Mouse (Mus musculus): ENCODE results near the gene Hoxa11. TPM values are rescaled to one million over a fixed set of nuclear protein-coding genes. Genes with fewer than 3 reads are reported as not detected.

Gene Hoxa11
- polyA plus RNA-seq, 1 experiment from 2014 or later, result 6.0 TPM

GRCm38 (mm10) chr6:52260654-52261575 lies 15.3 kb upstream of the Hoxa11 start, which contains the start of gene Hoxa13:
TSS of gene Hoxa13 (minus strand) at chr6:52260880.
- Histone ChIP-seq H3K4me2 (ENCODE audit: low read depth) (peak within 1 kb of the TSS; percentile 48), H3K9ac (ENCODE audit: low read length) (no peak within 1 kb of the TSS), H3K36me3 (ENCODE audit: control insufficient read depth, insufficient read depth, low read length) (no peaks in the 10 kb centered on the region), H3K4me3 (ENCODE audit: low read depth, low read length) (peak within 1 kb of the TSS; percentile 26), H3K9me3 (ENCODE audit: control insufficient read depth, low read length) (no peaks in the 10 kb centered on the region), H3K4me1 (ENCODE audit: control insufficient read depth, insufficient read depth, low read length) (peaks cover 8% of the 10 kb centered on the region), H3K27me3 (ENCODE audit: control insufficient read depth, insufficient read depth, low read length) (peaks cover 92% of the 10 kb centered on the region), H3K27ac (ENCODE audit: low read depth, low read length) (no peak within 1 kb of the TSS)
- DNase-seq (ENCODE audit: low spot score) (peak; percentile 49), ATAC-seq (ENCODE audit: insufficient read depth, low FRiP score, low TSS enrichment) (peak; percentile 53; the same call in 1 of the 2 replicates)
- WGBS, result 0% methylated on average over 26 of the region's 72 CpGs

- ATAC-seq (ENCODE audit: insufficient read depth, low FRiP score, low TSS enrichment) (no peak), DNase-seq (ENCODE audit: low spot score) (peak; percentile 56)
- 0% methylated on average over 39 of the region's 39 CpGs for WGBS
- peaks cover 8% of the 10 kb centered on the region for H3K4me1 ChIP-seq (ENCODE audit: control insufficient read depth, insufficient read depth, low read length)
- no peaks in the 10 kb centered on the region for H3K36me3 ChIP-seq (ENCODE audit: control insufficient read depth, insufficient read depth, low read length)
- no peaks in the 10 kb centered on the region for H3K9me3 ChIP-seq (ENCODE audit: control insufficient read depth, low read length)
- no peak overlapping the region for H3K9ac ChIP-seq (ENCODE audit: low read length)
- H3K4me3 ChIP-seq (ENCODE audit: low read depth, low read length), result peak overlapping the region; percentile 26
- H3K27ac ChIP-seq (ENCODE audit: low read depth, low read length), result no peak overlapping the region
- H3K4me2 ChIP-seq (ENCODE audit: low read depth), result peak overlapping the region; percentile 48
- H3K27me3 ChIP-seq (ENCODE audit: control insufficient read depth, insufficient read depth, low read length), result peaks cover 92% of the 10 kb centered on the region
Observed at GRCm38 (mm10) chr6:52259811-52260261, 14.2 kb upstream of the Hoxa11 start.

- peak overlapping the region; percentile 26; the same call in 1 of the 2 replicates for H3K4me3 ChIP-seq (ENCODE audit: low read depth, low read length)
- H3K27ac ChIP-seq (ENCODE audit: low read depth, low read length), result no peak overlapping the region
- H3K9me3 ChIP-seq (ENCODE audit: control insufficient read depth, low read length), result no peaks in the 10 kb centered on the region
- H3K36me3 ChIP-seq (ENCODE audit: control insufficient read depth, insufficient read depth, low read length), result no peaks in the 10 kb centered on the region
- no peak overlapping the region for H3K4me2 ChIP-seq (ENCODE audit: low read depth)
- no peak overlapping the region for H3K9ac ChIP-seq (ENCODE audit: low read length)
- under 1% methylated on average over 24 of the region's 25 CpGs for WGBS
- DNase-seq (ENCODE audit: low spot score) (peak; percentile 63), ATAC-seq (ENCODE audit: insufficient read depth, low FRiP score, low TSS enrichment) (no peak)
- H3K27me3 ChIP-seq (ENCODE audit: control insufficient read depth, insufficient read depth, low read length), result peaks cover 89% of the 10 kb centered on the region
- peaks cover 8% of the 10 kb centered on the region for H3K4me1 ChIP-seq (ENCODE audit: control insufficient read depth, insufficient read depth, low read length)
Observed at GRCm38 (mm10) chr6:52259081-52259790, 13.6 kb upstream of the Hoxa11 start.

GRCm38 (mm10) chr6:52256956-52257355 lies 11.3 kb upstream of the Hoxa11 start:
- Histone ChIP-seq H3K9ac (ENCODE audit: low read length) (no peak overlapping the region), H3K9me3 (ENCODE audit: control insufficient read depth, low read length) (no peaks in the 10 kb centered on the region), H3K36me3 (ENCODE audit: control insufficient read depth, insufficient read depth, low read length) (no peaks in the 10 kb centered on the region), H3K4me1 (ENCODE audit: control insufficient read depth, insufficient read depth, low read length) (peaks cover 8% of the 10 kb centered on the region), H3K4me2 (ENCODE audit: low read depth) (no peak overlapping the region), H3K27me3 (ENCODE audit: control insufficient read depth, insufficient read depth, low read length) (peaks cover 89% of the 10 kb centered on the region), H3K27ac (ENCODE audit: low read depth, low read length) (no peak overlapping the region), H3K4me3 (ENCODE audit: low read depth, low read length) (no peak overlapping the region)
- DNase-seq (ENCODE audit: low spot score) (peak; percentile 85), ATAC-seq (ENCODE audit: insufficient read depth, low FRiP score, low TSS enrichment) (no peak)
- 0% methylated on average over 6 of the region's 6 CpGs for WGBS

- peak overlapping the region; percentile 16; the same call in 1 of the 2 replicates for H3K4me3 ChIP-seq (ENCODE audit: low read depth, low read length)
- peak overlapping the region; percentile 32 for H3K4me2 ChIP-seq (ENCODE audit: low read depth)
- H3K4me1 ChIP-seq (ENCODE audit: control insufficient read depth, insufficient read depth, low read length), result no peaks in the 10 kb centered on the region
Observed at GRCm38 (mm10) chr6:52253511-52254500, 8.2 kb upstream of the Hoxa11 start.

GRCm38 (mm10) chr6:52252775-52253376 lies 7.3 kb upstream of the Hoxa11 start:
- H3K4me2 ChIP-seq (ENCODE audit: low read depth), result peak overlapping the region; percentile 35
- no peak overlapping the region for H3K27ac ChIP-seq (ENCODE audit: low read depth, low read length)
- peak overlapping the region; percentile 23 for H3K9ac ChIP-seq (ENCODE audit: low read length)
- H3K4me3 ChIP-seq (ENCODE audit: low read depth, low read length), result peak overlapping the region; percentile 10; the same call in 1 of the 2 replicates
- H3K9me3 ChIP-seq (ENCODE audit: control insufficient read depth, low read length), result no peaks in the 10 kb centered on the region
- H3K4me1 ChIP-seq (ENCODE audit: control insufficient read depth, insufficient read depth, low read length), result no peaks in the 10 kb centered on the region
- WGBS, result under 1% methylated on average over 35 of the region's 35 CpGs
- DNase-seq (ENCODE audit: low spot score) (peak; percentile 67), ATAC-seq (ENCODE audit: insufficient read depth, low FRiP score, low TSS enrichment) (no peak)
- peaks cover 89% of the 10 kb centered on the region for H3K27me3 ChIP-seq (ENCODE audit: control insufficient read depth, insufficient read depth, low read length)
- H3K36me3 ChIP-seq (ENCODE audit: control insufficient read depth, insufficient read depth, low read length), result no peaks in the 10 kb centered on the region

More at GRCm38 (mm10) chr6:52253511-52254500, 8.2 kb upstream of the Hoxa11 start:
- H3K27ac ChIP-seq (ENCODE audit: low read depth, low read length), result no peak overlapping the region; the same call in 1 of the 2 replicates
- no peaks in the 10 kb centered on the region for H3K9me3 ChIP-seq (ENCODE audit: control insufficient read depth, low read length)
- H3K36me3 ChIP-seq (ENCODE audit: control insufficient read depth, insufficient read depth, low read length), result no peaks in the 10 kb centered on the region
- WGBS, result under 1% methylated on average over 59 of the region's 59 CpGs
- H3K27me3 ChIP-seq (ENCODE audit: control insufficient read depth, insufficient read depth, low read length), result peaks cover 89% of the 10 kb centered on the region
- ATAC-seq (ENCODE audit: insufficient read depth, low FRiP score, low TSS enrichment), result no peak
- 0 out of 2 replicates have a peak overlapping the region, but pooled peaks have one; percentile 11 for H3K9ac ChIP-seq (ENCODE audit: low read length)
- DNase-seq (ENCODE audit: low spot score), result peak; percentile 64

- ATAC-seq (ENCODE audit: insufficient read depth, low FRiP score, low TSS enrichment), result no peak
- Histone ChIP-seq H3K27ac (ENCODE audit: low read depth, low read length) (no peak overlapping the region), H3K4me1 (ENCODE audit: control insufficient read depth, insufficient read depth, low read length) (no peaks in the 10 kb centered on the region), H3K9ac (ENCODE audit: low read length) (peak overlapping the region; percentile 23), H3K9me3 (ENCODE audit: control insufficient read depth, low read length) (no peaks in the 10 kb centered on the region), H3K27me3 (ENCODE audit: control insufficient read depth, insufficient read depth, low read length) (peaks cover 89% of the 10 kb centered on the region), H3K4me2 (ENCODE audit: low read depth) (peak overlapping the region; percentile 35), H3K4me3 (ENCODE audit: low read depth, low read length) (peak overlapping the region; percentile 3; the same call in 1 of the 2 replicates), H3K36me3 (ENCODE audit: control insufficient read depth, insufficient read depth, low read length) (no peaks in the 10 kb centered on the region)
- peak; percentile 47 for DNase-seq (ENCODE audit: low spot score)
- under 1% methylated on average over 24 of the region's 24 CpGs for WGBS
Observed at GRCm38 (mm10) chr6:52252016-52252774, 6.6 kb upstream of the Hoxa11 start.

Measured in neural tube, embryonic 11.5 days (tissue).